Mouse (Mus musculus) small intestine, adult 2 months (tissue): ENCODE data around the gene Hmga2.

Source experiments
- CTCF ChIP-seq: fragments of 200-500 bp; IDR thresholded peaks from 2 replicates; pipeline ENCODE4 v1.5.1; 2012; ENCODE audit warnings: low read depth, mild to moderate bottlenecking, control low read depth, inconsistent platforms, low read length, moderate library complexity, mixed read lengths; ENCODE audit not compliant: insufficient replicate concordance, insufficient read length; ENCODE audit errors: extremely low read depth
- POLR2A ChIP-seq: fragments of 200-500 bp; IDR thresholded peaks from 2 replicates; pipeline ENCODE4 v1.6.1; 2012; ENCODE audit warnings: low read depth, mild to moderate bottlenecking, control low read depth, inconsistent platforms, low read length, moderate library complexity

DNA sequence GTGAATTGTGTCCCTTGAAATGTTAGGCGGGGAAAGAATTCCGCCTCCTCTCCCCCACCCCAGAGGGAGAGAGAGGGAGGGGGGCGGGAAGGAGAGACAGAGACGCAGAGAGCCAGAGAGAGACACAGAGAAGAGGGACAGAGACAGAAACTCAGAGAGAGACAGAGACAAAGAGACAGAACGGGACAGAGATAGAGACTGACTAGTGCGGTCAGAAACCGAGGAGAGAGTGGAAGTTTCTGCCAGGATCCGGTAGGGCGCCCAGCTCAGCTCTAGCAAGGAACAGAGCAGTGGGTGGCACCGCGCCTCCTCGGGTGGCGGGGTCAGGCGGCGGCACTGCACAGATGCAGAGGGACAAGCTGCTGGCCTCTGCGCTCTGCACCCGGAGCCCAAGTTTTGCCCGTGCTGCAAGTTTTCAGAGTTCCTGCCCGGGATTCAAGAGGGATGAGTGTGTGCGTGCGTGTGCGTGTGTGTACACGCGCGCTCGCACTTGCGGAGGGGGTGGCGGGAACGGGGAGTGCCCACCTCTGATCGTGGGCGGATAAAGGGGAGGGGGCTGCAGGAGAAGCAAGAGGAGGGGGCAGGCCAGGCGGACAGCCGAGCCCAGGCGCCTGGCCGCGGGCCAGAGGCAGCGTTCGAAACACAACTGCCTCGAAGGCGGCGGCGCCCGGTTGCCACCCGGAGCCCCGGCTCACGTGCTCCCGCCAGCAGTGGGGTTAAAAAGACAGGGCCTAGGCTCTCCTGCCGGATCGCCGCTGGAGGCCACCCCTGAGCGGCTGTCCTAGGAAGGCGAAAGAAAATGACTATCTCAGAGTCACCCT is 457 bp upstream of the Hmga2 start:
- no peak for TF ChIP-seq CTCF
- TF ChIP-seq POLR2A, result no peak
